Mouse (Mus musculus) NIH3T3 (cell line): ENCODE measurements around the gene Senp1.

Source experiments
- DNase-seq: peaks from one replicate; pipeline ENCODE4 v3.0.0-alpha.2; 2012; ENCODE audit warnings: low read depth

Gene Senp1

DNA sequence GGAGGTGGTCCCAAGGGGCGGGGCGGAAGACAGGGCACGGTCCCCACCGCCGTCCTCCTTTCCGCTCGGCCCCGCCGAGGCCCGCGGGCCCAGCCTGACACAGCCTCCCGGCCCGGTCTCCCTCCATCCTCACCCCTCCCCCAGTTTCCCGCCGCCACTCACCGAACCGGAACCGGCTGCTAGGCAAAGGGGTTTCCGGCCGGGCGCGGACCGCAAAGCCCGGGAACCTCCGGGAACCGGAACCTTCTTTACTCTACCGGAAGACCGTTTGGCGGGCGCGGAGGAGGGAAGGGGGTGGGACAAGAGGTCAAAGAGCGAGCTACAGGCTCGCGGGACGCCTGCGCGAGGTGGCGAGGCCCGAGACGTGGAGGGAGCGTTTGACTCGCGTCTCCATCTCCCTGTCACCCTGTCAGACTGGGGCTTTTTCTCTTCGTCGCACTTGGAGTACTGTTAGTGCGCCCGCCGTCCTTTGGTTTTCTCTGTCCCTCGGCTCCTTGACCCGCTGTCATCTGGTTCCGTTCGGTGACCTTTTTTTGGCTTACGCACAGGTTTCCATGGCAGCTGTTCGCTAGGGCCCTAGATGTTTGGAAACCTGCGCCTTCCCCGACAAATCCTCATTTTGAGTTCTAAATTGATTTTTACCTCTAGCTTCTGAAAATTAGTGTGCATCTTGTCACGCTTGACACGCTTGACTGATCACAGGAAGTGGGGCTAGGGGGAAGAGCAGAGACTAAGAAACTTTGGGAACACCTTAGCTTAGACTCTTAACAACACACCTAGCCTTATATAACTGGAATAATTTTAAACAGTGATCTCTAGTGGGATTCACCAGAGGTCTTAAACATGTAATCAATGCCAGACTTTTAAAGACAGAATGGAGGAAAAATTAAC lies at the start of gene Senp1:
Gene Senp1, minus strand, starts transcription at position 624 of the 891 bp plus-strand sequence.
- DNase-seq = peak; percentile 93

DNA sequence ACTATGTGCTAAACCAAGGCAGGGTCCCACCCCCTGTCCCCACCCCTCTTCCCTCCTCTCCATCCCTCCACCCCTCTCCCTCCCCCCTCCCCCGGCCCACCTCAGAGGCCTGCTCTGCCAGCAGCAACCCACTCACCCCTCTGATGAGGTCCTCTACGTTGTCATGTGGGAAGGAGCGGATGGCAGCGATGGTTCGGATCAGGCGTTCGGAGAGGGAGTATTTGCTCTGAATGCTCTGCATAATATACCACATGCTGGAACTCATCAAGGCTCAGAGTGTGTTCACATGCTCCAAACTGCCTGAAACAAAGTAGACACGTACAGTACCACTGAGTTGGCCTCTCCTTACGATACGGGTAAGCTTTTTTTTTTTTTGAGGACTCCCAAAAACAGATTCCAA lies 49.0 kb upstream of the Senp1 start:
- no peak for DNase-seq

DNA sequence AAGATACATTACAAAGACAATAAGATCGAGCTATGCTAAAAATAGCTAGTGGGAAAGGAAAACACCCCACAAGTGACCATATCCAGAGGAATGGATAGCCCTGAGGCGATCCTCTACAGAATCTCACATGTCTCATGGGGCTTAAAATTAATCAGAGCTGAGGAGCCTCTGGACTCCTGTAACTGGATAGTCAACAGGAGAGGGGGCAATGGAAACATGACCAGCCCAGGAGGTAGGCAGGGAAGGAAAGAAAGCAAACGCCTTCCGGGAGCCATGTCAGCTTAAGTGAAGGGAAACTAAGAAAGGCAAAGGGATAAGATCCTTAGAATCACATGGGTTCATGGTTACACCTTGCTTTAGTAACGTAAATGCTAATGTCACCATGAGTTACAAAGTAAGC lies 47.3 kb upstream of the Senp1 start:
- no peak for DNase-seq

DNA sequence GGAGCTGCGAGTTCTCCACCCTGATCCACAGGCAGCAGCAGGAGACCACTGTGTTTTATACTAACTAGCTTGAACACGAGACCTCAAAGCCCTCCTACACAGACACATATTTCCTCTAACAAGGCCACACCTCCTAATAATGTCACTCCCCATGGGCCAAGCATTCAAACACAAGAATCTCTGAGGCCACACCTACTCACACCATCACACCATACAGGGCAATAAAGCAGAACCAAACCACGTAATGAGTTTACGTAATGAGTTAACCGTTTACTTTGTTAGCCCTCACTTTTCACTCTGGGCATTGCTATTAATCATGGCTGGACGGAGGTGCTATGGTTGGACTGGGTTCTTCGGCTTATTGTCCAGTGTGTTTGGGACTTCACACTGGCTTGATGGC lies 46.2 kb upstream of the Senp1 start:
- DNase-seq = no peak

DNA sequence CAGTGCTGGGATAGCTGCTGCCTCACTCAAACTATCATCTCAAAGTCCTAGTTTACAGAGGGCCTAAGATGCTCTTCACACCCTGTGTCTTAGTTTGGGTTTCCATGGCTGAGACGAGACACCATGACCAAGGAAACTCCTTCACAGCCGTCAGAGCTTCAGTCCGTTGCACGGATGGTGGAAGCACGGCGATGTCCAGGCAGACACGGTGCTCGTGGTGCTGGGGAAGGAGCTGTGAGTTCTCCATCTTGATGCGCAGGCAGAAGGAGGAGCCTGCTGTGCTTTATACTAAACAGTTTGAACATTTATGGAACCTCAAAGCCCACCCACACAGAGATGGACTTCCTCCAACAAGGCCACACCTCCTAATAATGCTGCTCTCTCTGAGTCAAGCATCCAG lies 43.3 kb upstream of the Senp1 start:
- DNase-seq = no peak

DNA sequence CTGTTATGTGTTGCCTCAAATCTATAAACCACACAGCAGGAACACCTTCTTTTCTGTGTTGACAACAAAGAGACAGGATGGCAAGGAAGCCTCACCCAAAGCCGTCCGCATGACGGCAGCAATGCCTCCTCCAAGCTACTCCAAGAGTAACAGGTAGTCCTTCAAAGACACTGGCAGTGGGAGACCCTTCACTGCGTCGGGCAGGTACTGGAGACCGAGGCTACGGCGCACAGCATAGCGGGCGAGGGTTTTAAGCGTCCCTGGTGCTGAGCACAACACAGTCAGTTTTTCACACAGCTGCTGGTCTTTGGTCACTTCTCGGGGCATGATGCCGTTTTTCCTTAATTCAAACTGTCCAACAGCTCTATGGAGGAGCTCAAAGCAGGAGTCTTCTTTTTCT lies 42.1 kb upstream of the Senp1 start:
- DNase-seq = no peak

DNA sequence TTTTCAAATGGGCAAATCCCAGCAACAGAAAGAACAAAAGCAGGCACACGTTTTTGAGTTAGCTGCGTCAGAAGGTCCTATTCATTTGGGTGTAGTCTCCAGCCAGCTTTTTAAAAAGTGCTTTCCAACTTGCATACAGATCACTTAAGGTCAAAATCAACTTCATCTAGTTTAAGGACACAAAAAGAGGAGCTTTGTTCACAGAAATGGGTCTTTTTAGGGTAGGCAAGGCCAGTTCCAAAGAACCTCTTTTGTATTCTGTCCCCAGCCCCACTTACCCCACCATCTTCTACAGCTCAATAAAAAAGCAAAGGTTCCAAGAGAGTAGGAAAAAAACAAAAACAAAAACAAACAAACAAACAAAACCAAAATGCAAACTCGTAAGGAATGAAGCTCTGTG lies 41.1 kb upstream of the Senp1 start:
- no peak for DNase-seq

DNA sequence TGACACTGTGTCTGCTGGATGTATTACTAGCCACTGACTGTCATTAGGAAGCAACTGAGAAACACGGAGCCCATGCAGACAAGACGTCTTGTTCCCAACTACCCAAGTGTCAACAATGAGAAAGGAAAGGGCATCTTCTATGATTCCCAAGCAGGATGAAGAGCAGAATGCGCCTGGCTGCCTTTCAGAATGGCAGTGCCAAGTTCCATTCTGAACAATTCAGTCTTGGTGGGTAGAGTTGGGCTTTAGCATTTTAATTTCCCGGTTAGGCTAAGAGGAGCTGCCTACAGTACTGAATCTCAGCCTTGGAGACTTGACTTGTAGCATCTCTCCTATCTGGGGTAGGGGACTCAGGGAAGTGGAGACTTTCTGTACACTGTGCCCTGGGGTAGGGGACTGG lies 40.5 kb upstream of the Senp1 start:
- no peak for DNase-seq

DNA sequence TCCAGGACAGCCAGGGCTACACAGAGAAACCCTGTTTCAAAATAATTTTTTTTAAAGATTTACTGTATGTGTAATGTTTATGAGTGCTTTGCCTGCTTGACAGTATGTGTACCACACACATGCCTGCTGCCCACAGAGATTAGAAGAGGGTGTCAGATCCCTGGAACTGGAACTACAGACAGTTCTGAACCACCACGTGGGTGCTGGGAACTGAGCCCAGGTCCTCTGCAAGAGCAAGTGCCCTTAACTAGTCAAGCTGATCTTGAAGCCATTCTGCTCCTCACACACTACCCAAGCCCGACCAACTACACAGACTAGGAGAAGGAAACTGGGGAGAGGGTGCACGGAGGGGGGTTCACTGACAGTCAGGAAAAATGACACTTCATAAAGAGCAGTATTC lies 39.9 kb upstream of the Senp1 start:
- DNase-seq = no peak

DNA sequence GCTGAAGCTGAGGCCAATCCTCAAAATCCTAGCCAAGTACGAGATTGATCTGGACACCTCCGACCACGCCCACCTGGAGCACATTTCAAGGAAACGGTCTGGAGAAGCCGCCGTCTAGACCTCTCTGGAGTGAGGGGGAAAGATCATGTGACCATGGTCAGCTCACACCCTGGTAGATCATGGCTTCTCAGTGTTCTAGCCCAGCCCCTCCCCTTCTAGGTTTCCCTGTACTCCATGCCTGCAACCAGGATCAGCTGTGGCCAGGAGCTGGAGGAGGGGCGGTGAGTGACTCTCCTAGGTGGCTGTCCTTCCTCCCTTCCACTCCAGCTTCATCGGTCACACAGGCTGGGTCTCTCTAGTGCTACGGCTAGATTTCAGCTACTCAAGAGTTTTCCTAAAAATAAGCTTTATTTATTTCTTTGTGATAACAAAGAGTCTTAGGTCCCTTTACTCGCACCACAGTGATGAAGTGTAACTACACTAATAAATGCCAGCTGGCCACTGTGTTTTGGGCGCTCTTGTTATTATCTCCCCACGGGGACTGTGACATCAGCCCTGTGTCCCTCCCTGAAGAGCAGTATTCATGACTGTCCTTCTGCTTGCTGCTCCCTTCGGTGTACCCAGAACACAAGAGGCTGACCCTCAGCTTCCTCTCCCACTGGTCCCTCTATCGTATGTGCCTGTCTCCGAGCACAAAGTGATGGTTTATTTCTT lies 38.6 kb upstream of the Senp1 start:
- DNase-seq = peak; percentile 15

DNA sequence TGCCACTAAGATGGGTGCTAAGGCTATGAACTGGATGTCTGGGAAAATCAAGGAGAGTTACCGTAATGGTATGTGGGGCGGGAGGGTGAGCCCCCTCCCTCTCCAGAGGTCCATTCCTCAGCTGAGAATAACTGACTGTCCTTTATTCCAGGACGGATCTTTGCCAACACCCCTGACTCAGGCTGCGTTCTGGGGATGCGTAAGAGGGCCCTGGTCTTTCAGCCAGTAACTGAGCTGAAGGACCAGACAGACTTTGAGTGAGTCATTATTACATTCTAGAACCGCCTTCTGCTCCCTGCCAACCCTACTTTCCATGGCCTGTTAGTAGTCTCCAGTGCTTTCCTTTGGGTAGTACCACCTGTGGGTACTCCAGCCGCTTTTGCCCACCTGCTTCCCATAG lies 37.9 kb upstream of the Senp1 start:
- peak; percentile 83 for DNase-seq

DNA sequence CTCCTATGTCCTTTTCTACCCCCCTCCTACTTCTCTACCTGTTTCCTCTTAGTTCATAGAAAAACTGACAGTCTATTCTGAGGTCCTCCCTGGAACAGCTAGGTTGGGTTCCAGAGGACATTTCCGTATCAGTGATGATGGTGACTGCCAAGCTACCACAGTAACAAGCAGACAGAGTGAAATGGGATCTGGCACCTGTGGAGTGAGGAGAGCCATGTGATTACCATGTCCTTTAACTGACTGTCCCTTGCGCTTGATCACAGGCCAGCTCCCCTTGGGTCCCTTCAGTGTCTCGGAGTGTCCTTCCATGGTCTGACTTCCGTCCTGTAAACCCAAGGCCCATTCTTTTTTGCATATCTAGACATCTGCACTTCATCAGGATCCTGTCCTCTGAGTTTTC lies 37.5 kb upstream of the Senp1 start:
- DNase-seq = no peak

DNA sequence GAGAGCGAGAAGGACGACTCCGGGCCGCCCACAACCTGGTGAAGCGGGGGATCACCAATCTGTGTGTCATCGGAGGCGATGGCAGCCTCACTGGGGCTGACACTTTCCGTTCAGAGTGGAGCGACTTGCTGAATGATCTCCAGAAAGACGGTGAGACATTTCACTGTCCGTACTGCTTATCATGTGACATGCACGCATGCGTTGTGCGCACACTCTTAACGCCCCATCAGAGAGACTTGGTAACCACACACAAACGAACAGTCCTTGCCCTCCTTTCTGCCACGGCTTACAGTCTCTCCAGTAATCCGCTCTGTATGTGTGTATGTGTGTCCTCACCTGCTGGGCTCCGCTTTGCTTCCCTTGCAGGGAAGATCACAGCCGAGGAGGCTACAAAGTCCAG lies 27.3 kb upstream of the Senp1 start:
- DNase-seq = no peak

DNA sequence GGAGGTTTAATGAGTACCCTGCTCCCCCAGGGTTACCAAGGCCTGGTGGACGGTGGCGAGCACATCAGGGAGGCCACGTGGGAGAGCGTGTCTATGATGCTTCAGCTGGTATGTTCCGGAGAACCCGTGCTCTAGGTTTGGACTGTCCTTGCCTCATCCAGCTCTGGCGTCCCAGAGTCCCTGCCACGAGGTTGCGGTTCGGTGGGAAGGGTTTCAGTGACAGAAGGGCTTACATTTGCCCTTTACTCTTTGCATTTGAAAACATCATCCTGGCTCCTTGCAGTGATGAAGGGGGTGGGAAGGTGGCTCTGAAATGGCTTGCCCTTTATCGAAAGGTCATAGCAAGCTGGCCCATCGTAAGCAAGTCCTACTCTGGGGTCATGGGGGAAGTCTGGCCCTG lies 25.8 kb upstream of the Senp1 start:
- no peak for DNase-seq

DNA sequence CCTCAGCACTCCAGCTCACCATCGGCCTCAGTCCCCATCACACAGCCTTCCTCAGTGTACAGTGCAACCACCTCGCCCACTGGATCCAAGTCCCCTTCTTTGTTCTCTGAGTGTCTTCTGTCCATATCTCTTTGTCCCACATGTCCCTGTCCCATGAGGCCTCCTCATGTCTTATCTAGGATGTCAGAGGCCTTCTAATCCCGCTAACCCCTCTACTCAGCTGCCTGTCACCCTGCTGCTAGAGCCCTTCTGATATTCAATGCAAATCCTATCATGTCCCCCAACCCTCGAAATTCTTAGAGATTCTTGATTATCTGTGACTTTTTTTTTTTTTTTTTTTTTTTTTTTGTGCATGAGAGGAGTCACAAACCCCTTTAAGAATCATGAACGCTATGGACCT lies 22.7 kb upstream of the Senp1 start:
- no peak for DNase-seq

DNA sequence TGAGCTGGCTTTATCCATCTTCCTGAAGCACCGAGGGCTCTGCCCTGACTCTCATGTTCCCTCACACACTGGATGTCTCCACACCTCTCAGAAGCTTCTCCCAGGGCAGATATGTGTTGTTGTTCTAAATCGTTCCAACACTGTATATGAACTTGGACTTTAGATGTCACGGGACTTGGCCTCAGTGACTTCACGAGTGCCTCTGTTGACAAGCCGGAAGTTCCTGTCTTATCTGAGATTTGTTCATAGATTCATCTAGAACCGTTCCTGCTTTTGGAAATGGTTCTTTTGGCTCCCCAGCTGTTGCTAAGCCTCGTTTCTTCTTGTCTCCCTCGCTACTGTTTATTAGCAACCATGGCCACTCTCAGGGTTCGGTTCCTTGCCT lies 22.2 kb upstream of the Senp1 start:
- DNase-seq = no peak

DNA sequence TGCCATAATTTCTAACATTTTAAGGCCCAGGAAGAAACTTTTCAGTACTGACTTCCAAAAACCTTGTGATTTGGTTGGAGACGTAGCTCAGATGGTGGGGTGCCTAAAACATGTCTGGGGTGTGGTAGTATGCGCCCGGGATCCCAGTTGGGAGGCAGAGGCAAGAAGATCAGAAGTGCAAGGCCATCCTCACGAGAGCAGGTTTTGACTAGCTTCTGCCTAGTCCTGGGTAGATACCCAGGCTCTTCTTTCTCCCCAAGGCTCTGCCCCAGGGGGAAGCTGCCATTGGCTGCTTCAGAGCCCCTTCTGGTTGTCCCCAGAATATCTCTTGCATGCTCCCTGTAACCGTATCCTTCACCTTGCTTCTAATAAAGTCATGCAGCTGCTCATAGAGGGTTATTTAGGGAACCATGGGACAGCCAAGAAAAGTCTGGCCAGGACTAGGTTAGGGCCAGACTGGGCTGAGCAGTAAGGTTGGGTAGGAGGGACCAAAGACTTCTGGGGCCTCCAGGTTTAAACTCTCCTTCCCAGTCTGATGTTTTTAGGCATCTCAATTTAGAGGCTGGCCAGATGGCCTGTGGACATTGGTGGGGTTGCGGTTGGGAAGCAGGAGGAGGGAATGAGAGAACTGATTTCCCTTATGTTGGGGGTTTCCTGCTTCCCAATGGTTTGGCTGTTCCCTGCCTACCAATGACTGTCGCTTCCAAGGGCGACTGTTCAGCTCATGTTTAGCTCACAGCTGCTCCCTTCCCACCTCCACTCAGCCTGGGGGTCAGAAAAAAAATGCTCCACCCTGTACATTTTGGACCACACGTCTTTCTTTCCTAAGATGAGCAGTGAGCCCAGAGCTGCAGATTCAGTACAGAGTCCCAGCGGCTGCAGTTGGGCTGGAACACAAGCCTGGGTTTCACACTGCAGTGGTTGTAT lies 21.6 kb upstream of the Senp1 start:
- no peak for DNase-seq

DNA sequence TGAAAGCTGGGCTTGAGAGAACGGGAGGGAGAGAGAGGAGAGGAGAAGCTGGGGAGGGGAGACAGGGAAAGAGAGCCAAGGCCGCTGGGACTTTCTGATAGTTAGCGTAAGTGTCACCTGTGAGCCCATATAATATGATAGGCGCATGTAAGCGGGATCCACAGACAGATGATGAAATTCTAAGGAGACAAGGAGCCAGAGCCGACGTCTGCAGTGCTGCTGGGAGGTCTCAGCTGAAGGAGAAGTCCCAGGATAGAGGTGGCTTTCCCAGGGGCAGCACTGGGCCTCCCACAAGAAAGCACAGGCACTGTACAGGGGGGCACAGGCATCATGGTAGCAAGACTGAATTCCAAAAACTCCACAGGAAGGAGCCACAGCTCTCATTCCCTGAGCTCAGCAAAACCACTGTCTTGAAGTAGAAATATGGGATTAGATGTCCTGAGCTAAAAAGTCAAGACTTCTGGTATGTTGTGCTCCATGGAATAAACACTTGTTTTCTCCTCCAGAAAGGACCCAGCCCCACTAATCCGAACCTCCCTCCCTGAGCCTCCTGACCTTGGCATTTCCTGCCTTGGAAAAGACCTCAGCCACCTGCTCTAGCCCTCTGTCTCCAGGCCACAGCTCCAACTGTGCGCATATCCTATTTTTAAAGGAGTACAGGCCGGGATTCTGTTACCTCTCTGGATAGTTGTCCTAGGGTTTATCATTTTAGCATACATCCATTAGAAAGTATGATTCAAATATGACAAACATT lies 20.7 kb upstream of the Senp1 start:
- no peak for DNase-seq

DNA sequence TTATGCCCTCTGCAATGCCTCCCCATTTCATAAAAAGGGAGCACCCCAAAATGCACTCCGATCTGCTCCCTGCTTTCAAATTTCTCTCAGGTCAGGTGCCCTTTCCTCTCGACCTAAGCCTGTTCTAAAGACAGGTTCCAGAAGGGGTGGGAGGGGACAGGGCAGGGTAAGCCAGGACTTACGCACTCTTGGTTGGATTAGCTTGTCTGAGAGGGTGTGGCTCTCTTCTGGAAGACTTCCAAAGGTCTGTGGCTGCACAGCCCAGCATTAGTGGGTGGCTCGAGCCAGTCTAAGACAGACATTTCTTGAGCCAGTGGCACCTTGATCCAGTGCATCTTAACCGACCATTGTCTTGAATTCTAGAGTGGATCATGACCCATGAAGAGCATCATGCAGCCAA lies 18.2 kb upstream of the Senp1 start:
- DNase-seq = no peak

DNA sequence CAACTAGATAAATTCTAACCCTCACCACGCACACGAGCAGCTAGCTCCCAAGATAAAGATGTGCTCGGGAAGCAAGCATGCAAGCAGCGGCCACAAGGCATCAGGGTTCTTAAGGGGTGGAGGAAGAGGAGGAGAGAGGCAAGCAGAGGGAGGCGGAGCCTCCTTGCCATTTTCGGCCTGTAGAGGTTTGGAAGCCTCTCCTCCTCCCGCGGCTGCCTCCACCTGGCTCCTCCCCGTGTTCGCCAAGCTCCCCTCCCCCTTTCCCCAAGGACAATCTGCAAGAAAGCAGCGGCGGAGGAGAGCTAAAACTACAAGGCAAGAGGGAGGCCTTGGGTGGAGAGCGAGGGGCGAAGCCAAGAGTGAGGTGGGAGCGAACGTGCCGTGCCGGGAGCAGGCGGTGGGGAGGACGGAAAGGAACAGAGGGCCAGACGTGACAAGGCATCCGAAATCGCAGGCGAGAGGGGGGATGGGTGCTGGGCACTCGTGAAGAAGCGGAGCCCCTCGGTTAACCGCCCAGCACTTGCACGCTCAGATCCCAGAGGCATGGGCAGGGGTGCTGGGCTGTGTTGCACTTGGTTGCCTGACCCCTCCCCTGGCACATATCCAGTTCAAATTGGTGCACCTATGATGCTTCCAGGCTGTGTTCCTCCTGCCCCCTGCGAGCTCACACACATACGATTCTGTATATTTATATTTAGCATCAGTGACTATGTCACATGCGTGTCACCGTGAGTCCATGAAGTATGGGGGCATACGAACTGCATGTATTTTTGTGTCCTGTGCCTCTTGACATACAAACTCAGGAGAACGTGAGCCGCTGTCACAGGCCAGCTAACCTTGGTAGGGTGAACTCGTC lies 15.0 kb upstream of the Senp1 start:
- peak; percentile 95 for DNase-seq
